Comparison of ENCODE assay signal across 9 mouse cellular contexts in genomic region chr6:86885816-86886529, GRCm38 (mm10). TPM values are rescaled to one million over a fixed set of nuclear protein-coding genes. Genes with fewer than 3 reads are reported as not detected.
DNase-seq lines count a peak whose midpoint lies in the region; ATAC-seq and TF ChIP-seq lines count a peak whose summit lies in the region.
"Had no signal": no experiment of that assay in that cellular context is flagged by ENCODE, and none has a peak within 500 bp of the region (broad histone marks: within the 10 kb centered on the region; RNA-seq: fewer than 3 reads in every experiment).

No protein-coding gene starts in this region.

- no peak for TF ChIP-seq CTCF in lung, embryonic 14.5 days (IDR thresholded peaks at IDR 0.05; ENCODE audit: low read depth)

- peaks cover 13% of the 10 kb centered on the region for H3K79me2 ChIP-seq in myocyte (ENCODE audit: control insufficient read depth, insufficient read depth)

- no peak for TF ChIP-seq POLR2A in myocyte (IDR thresholded peaks at IDR 0.05; ENCODE audit: insufficient read length, low read depth)

- H3K36me3 ChIP-seq in lung, embryonic 14.5 days (ENCODE audit: insufficient read depth), result peaks cover 9% of the 10 kb centered on the region; the same call in 1 of the 2 replicates
- H3K36me3 ChIP-seq in myocyte (ENCODE audit: control insufficient read depth, insufficient read depth), result no peaks in the 10 kb centered on the region

- H3K4me2 ChIP-seq in lung, embryonic 14.5 days, result no peak overlapping the region
- peak overlapping the region; percentile 24 for H3K4me2 ChIP-seq in myocyte (ENCODE audit: low read depth)

- H3K9ac ChIP-seq in lung, embryonic 14.5 days, result no peak overlapping the region

- DNase-seq in adrenal gland, adult (ENCODE audit: inconsistent age in 2 of 2, low spot score in 1 of 2), result peak; percentile 75 to 89
- DNase-seq in adrenal gland, postnatal 4 days (ENCODE audit: low spot score in 2 of 2), result no peak
- peak; percentile 31 for DNase-seq in lung, embryonic 14.5 days
- no peak for DNase-seq in lung, postnatal 4 days
- peak; percentile 28 for DNase-seq in kidney, adult 18-20 months
- DNase-seq in thymus, postnatal 36 days, result no peak
- DNase-seq: cerebellum, postnatal 36 days had no signal

- no peak overlapping the region for H3K27ac ChIP-seq in lung, embryonic 14.5 days (ENCODE audit: low read depth)

- H3ac ChIP-seq in myocyte (ENCODE audit: control insufficient read depth, insufficient read length), result no peak overlapping the region

- no peaks in the 10 kb centered on the region for H3K4me1 ChIP-seq in lung, embryonic 14.5 days (ENCODE audit: insufficient read depth)

- no peak for ATAC-seq in lung, embryonic 14.5 days (ENCODE audit: insufficient read depth)
- ATAC-seq in erythroblast, adult 5-6 weeks (replicated peaks; ENCODE audit: low FRiP score, poor library complexity, severe bottlenecking), result no peak

- no peak overlapping the region for H3K4me3 ChIP-seq in lung, embryonic 14.5 days (ENCODE audit: low read depth, low read length)
- no peak overlapping the region for H3K4me3 ChIP-seq in myocyte

- no peaks in the 10 kb centered on the region for H3K9me3 ChIP-seq in lung, embryonic 14.5 days (ENCODE audit: low read depth, low read length)

- 44% methylated on average over 6 of the region's 6 CpGs for WGBS in lung, embryonic 14.5 days

- no peaks in the 10 kb centered on the region for H3K27me3 ChIP-seq in lung, embryonic 14.5 days (ENCODE audit: insufficient read depth, low read length)
- H3K27me3 ChIP-seq in myocyte (ENCODE audit: control insufficient read depth, insufficient read depth, insufficient read length), result no peaks in the 10 kb centered on the region

TF ChIP-seq in myocyte, 11 proteins besides CTCF, POLR2A, EP300 and RAD21:
- TF ChIP-seq POLR2AphosphoS2 (IDR thresholded peaks at IDR 0.05; ENCODE audit: insufficient read length, low read depth) (no peak), MAX (IDR thresholded peaks at IDR 0.05; ENCODE audit: low read depth) (no peak), TCF3 (IDR thresholded peaks at IDR 0.05; ENCODE audit: insufficient read length, low read depth) (no peak), E2F4 (IDR thresholded peaks at IDR 0.05; ENCODE audit: insufficient read depth) (no peak)

RNA-seq across cellular contexts. Expression of gene Aak1, which starts 36.7 kb away (rescaled TPM):
- 10 to 100 TPM; 85.6 to 87.7 TPM for total RNA-seq in adrenal gland, postnatal 4 days (2021)
- polyA plus RNA-seq in lung, embryonic 14.5 days (2014; fragmentation: Nextera tagmentation; extraction: Ambion mirVana), result 18.3 and 20.7 TPM in 2 replicates
- 11.5 TPM for polyA plus RNA-seq in myocyte (2012; fragmentation: generic; extraction: Trizol)
- 4.4 and 24.0 TPM in 2 replicates for total RNA-seq in erythroblast, adult 5-6 weeks (2015; ENCODE audit: low replicate concordance)
- total RNA-seq in erythroblast, adult 5-6 weeks (2017; ENCODE audit: low replicate concordance), result 3.1 and 10.4 TPM in 2 replicates

Comparison
In these comparisons a context has a peak if more than half of its experiments do, and no peak if none do; other contexts are left out.
1. DNase-seq: peak in adrenal gland, adult (2 of 2), lung, embryonic 14.5 days (single experiment) and kidney, adult 18-20 months (single experiment); none in adrenal gland, postnatal 4 days (0 of 2), lung, postnatal 4 days (0 of 2) and thymus, postnatal 36 days (0 of 2).